Mouse (Mus musculus): ENCODE results near the gene Adh1.

DNA sequence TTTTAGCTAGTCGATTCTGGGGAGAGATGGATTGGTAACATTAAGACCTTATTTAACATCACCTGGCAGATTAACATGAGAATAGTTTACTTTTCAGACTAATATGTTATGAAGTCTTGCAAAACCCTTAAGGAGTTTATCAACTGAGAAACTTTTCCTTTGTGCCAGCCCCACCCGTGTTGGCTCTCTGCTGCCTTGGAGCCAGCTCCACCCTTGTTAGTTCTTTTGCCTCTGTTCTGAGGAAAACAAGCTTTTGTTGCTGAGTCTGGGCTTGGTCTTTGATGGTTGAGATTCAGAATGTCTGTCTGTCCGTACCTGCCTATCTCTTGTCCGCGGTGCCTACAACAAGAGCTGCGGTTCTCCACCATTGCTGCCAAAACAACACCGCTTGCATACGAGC lies 44.7 kb upstream of the Adh1 start:
- no peak for TF ChIP-seq POLR2A (IDR thresholded peaks at IDR 0.05; ENCODE audit: low read depth, low read length)
- no peak for TF ChIP-seq CTCF (IDR thresholded peaks at IDR 0.05; ENCODE audit: extremely low read depth, insufficient read depth, insufficient read length, insufficient replicate concordance)

Measured in spleen, adult 2 months (tissue).